Mouse (Mus musculus) neural tube, embryonic 14.5 days (tissue): ENCODE results near the gene Gpam. TPM values are rescaled to one million over a fixed set of nuclear protein-coding genes. Genes with fewer than 3 reads are reported as not detected.

Experiments
- polyA plus RNA-seq: library from polyadenylated mRNA; unstranded; fragments of >200 nt; fragmentation: Nextera tagmentation; extraction: Ambion mirVana; gene quantifications from 2 replicates; pipeline ENCODE4 v1.2.1, GENCODE M21; 2014

Gene Gpam
- polyA plus RNA-seq, 1 experiment from 2014 or later: 22.7 TPM

Other genes starting within 250 kb of the Gpam start
- 0.12 TPM in 1 of 2 replicates, not detected in the other for gene Tectb, start 53.5 kb upstream of the Gpam start, polyA plus RNA-seq
- 0.05 TPM in 1 of 2 replicates, not detected in the other for gene Gucy2g, start 114.0 kb upstream of the Gpam start, polyA plus RNA-seq
- gene Acsl5, start 124.7 kb upstream of the Gpam start, polyA plus RNA-seq: 14.6 and 19.7 TPM in 2 replicates
- gene Zdhhc6, start 188.8 kb upstream of the Gpam start, polyA plus RNA-seq: 68.3 and 74.8 TPM in 2 replicates
- gene Vti1a, start 189.1 kb upstream of the Gpam start, polyA plus RNA-seq: 33.4 and 35.7 TPM in 2 replicates